Mouse (Mus musculus) liver, postnatal 0 days (tissue): ENCODE results near the gene Clmn.

ENCODE experiments used
- CTCF ChIP-seq: sonication (generic); IDR thresholded peaks from 2 replicates; pipeline ENCODE4 v1.5.1; 2016; ENCODE audit warnings: antibody characterized with exemption, low read depth
- EP300 ChIP-seq: IDR thresholded peaks from 2 replicates; pipeline ENCODE4 v1.6.1; 2016; ENCODE audit warnings: antibody characterized with exemption, low read depth, mild to moderate bottlenecking

- TF ChIP-seq CTCF (no peak), EP300 (peak; percentile 86)
Observed at GRCm38 (mm10) chr12:104824244-104824906, 40.5 kb downstream of the Clmn start.
